Mouse (Mus musculus): ENCODE measurements at regions not wholly inside any gene's neighbourhood (a gene's known extent, or its start where the extent isn't known, plus 50 kb on each side); places are given as distances from the start of the nearest gene placed in this dataset.

DNA sequence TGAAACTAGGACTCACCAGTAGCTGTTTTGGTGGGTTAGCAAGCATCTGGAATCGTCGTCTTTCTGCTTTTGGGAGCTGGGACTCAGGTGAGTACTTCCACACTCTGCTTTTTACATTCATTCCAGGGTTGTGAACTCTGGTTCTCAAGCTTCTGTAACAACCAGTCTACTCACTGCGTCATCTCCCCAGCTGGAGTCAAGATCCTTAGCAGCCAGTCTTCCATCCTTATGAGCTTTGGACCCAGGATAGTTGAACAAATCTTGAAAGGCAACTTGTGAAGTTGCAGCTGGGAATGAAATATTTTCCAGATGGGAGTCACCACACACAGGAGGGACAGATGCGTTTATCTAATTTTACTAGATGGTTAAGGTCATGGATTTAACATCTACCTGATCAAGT is 223.5 kb upstream of the Klhl29 start:
- H3K9me3 ChIP-seq (ENCODE audit: control insufficient read depth, low read length) = no peaks in the 10 kb centered on the region
- no peak overlapping the region for H3K9ac ChIP-seq (ENCODE audit: low read length)
- H3K36me3 ChIP-seq (ENCODE audit: control insufficient read depth, insufficient read depth, low read length) = no peaks in the 10 kb centered on the region
- H3K4me1 ChIP-seq (ENCODE audit: control insufficient read depth, insufficient read depth, low read length) = no peaks in the 10 kb centered on the region
- no peaks in the 10 kb centered on the region for H3K27me3 ChIP-seq (ENCODE audit: control insufficient read depth, insufficient read depth, low read length)
- H3K27ac ChIP-seq (ENCODE audit: low read depth, low read length) = no peak overlapping the region
- no peak overlapping the region for H3K4me2 ChIP-seq (ENCODE audit: low read depth)
- DNase-seq (ENCODE audit: low spot score) (no peak), ATAC-seq (ENCODE audit: insufficient read depth, low FRiP score, low TSS enrichment) (no peak)
- WGBS = 89% methylated on average over 4 of the region's 4 CpGs
- H3K4me3 ChIP-seq (ENCODE audit: low read depth, low read length) = no peak overlapping the region

DNA sequence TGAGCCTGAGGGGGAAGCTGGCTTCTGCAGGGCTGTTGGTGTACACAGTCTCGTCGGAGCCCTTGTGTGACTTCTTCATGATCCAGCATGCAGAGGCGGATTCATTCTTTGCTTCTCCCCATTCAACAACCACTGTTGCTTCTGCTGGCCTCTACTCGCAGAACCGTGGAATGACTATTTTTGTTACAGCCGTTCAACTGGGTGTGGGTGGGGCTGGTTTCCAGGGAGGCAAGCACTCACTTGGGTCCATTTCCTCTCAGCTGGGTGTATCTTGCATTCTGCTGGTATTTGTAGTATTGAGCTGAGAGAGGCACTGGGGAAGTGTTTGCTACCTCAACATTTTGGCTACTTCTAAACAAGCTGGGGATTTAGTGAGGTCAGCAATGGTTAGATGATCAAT is 197.3 kb upstream of the Klhl29 start:
- no peaks in the 10 kb centered on the region for H3K9me3 ChIP-seq (ENCODE audit: control insufficient read depth, low read length)
- H3K27me3 ChIP-seq (ENCODE audit: control insufficient read depth, insufficient read depth, low read length) = no peaks in the 10 kb centered on the region
- no peak for DNase-seq (ENCODE audit: low spot score)
- no peak overlapping the region for H3K4me2 ChIP-seq (ENCODE audit: low read depth)
- no peak overlapping the region for H3K4me3 ChIP-seq (ENCODE audit: low read depth, low read length)
- 65% methylated on average over 6 of the region's 6 CpGs for WGBS
- no peaks in the 10 kb centered on the region for H3K4me1 ChIP-seq (ENCODE audit: control insufficient read depth, insufficient read depth, low read length)
- H3K9ac ChIP-seq (ENCODE audit: low read length) = no peak overlapping the region
- H3K36me3 ChIP-seq (ENCODE audit: control insufficient read depth, insufficient read depth, low read length) = no peaks in the 10 kb centered on the region
- no peak overlapping the region for H3K27ac ChIP-seq (ENCODE audit: low read depth, low read length)
- no peak for ATAC-seq (ENCODE audit: insufficient read depth, low FRiP score, low TSS enrichment)

DNA sequence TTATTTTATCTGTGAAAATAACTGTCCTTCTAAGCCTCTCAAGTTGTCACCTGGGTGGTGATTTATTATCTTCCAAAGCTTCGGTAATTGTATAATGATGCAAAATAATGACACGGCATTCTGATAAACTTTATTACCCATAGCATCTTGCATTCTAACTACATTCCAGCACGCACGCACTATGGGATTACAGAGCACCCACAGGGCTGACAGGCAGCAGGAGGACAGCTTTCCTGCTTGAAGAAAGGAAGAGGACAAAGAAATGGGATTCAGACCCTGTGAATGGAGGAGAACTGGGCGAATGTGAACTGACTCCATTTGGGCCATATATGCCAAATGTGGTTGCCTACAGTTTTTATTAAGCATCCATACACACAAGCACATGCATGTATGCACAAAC is 193.5 kb upstream of the Klhl29 start:
- no peak overlapping the region for H3K4me3 ChIP-seq (ENCODE audit: low read depth, low read length)
- no peak overlapping the region for H3K9ac ChIP-seq (ENCODE audit: low read length)
- WGBS = 86% methylated on average over 5 of the region's 5 CpGs
- no peaks in the 10 kb centered on the region for H3K9me3 ChIP-seq (ENCODE audit: control insufficient read depth, low read length)
- H3K27ac ChIP-seq (ENCODE audit: low read depth, low read length) = no peak overlapping the region
- no peaks in the 10 kb centered on the region for H3K4me1 ChIP-seq (ENCODE audit: control insufficient read depth, insufficient read depth, low read length)
- H3K4me2 ChIP-seq (ENCODE audit: low read depth) = no peak overlapping the region
- no peak for DNase-seq (ENCODE audit: low spot score)
- H3K27me3 ChIP-seq (ENCODE audit: control insufficient read depth, insufficient read depth, low read length) = no peaks in the 10 kb centered on the region
- no peak for ATAC-seq (ENCODE audit: insufficient read depth, low FRiP score, low TSS enrichment)
- no peaks in the 10 kb centered on the region for H3K36me3 ChIP-seq (ENCODE audit: control insufficient read depth, insufficient read depth, low read length)

DNA sequence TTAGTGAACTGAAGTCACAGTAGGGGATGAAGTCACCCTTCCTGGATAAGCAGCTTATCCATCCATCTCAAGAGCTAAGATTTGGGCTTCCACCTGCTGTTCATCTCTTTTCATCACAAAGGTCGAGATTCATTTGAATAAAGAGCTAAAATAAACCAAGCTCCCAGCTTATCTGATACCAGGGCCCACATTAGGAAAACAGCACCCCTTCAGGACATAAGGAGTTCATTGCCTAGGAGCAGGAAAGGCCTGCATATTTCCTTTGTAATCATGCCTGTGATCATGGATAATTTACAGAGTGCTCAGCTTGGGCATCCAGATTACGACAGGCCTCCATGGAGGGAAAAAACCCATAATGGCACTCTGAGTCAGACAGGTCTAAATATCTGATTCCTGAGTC is 190.7 kb upstream of the Klhl29 start:
- H3K9me3 ChIP-seq (ENCODE audit: control insufficient read depth, low read length) = no peaks in the 10 kb centered on the region
- no peaks in the 10 kb centered on the region for H3K36me3 ChIP-seq (ENCODE audit: control insufficient read depth, insufficient read depth, low read length)
- no peaks in the 10 kb centered on the region for H3K4me1 ChIP-seq (ENCODE audit: control insufficient read depth, insufficient read depth, low read length)
- H3K4me3 ChIP-seq (ENCODE audit: low read depth, low read length) = no peak overlapping the region
- no peak overlapping the region for H3K4me2 ChIP-seq (ENCODE audit: low read depth)
- H3K27ac ChIP-seq (ENCODE audit: low read depth, low read length) = no peak overlapping the region
- DNase-seq (ENCODE audit: low spot score) (no peak), ATAC-seq (ENCODE audit: insufficient read depth, low FRiP score, low TSS enrichment) (no peak)
- 27% methylated on average over 2 of the region's 2 CpGs for WGBS
- H3K9ac ChIP-seq (ENCODE audit: low read length) = no peak overlapping the region
- H3K27me3 ChIP-seq (ENCODE audit: control insufficient read depth, insufficient read depth, low read length) = no peaks in the 10 kb centered on the region

DNA sequence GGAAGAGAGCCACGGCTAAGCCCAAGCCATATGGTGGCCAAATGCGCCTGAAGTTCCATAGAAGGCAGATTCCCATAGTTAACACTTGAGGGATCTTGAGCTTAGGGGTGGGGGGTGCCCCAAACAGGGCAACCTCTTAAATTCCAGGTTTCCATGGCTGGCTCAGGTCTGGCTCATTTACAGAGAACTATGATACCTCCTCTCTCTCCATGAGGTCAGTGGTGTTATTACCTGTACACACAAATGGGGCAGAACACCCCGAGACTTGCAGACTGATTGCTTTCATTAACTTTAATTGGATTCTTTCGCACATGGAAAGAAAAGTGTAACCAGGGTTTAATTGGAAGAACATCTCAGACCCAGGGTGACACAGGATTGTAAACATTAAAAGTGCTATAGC is 177.1 kb upstream of the Klhl29 start:
- Histone ChIP-seq H3K4me1 (ENCODE audit: control insufficient read depth, insufficient read depth, low read length) (no peaks in the 10 kb centered on the region), H3K4me2 (ENCODE audit: low read depth) (no peak overlapping the region), H3K9ac (ENCODE audit: low read length) (no peak overlapping the region), H3K27me3 (ENCODE audit: control insufficient read depth, insufficient read depth, low read length) (no peaks in the 10 kb centered on the region), H3K36me3 (ENCODE audit: control insufficient read depth, insufficient read depth, low read length) (no peaks in the 10 kb centered on the region), H3K27ac (ENCODE audit: low read depth, low read length) (no peak overlapping the region), H3K9me3 (ENCODE audit: control insufficient read depth, low read length) (no peaks in the 10 kb centered on the region), H3K4me3 (ENCODE audit: low read depth, low read length) (no peak overlapping the region)
- ATAC-seq (ENCODE audit: insufficient read depth, low FRiP score, low TSS enrichment) (no peak), DNase-seq (ENCODE audit: low spot score) (no peak)
- 69% methylated on average over 4 of the region's 4 CpGs for WGBS

DNA sequence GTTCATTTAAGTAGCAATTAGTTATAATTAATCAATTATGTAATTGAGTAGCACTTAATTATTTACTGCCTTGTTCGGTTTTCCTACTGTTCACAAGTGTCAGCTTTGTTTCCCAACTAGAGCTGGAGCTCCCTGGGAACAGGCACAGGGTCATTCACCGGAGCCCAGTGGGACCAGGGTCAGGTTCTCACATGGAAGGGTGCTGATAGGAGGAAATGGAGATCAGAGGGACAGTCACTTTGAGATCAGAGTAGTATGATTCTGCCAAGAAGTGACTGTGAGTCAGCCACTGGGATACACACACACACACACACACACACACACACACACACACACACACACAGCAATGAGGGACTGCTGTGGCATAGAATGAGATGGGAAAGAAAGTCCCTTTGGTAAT is 176.4 kb upstream of the Klhl29 start:
- WGBS = 69% methylated on average over 2 of the region's 2 CpGs
- no peak for DNase-seq (ENCODE audit: low spot score)

DNA sequence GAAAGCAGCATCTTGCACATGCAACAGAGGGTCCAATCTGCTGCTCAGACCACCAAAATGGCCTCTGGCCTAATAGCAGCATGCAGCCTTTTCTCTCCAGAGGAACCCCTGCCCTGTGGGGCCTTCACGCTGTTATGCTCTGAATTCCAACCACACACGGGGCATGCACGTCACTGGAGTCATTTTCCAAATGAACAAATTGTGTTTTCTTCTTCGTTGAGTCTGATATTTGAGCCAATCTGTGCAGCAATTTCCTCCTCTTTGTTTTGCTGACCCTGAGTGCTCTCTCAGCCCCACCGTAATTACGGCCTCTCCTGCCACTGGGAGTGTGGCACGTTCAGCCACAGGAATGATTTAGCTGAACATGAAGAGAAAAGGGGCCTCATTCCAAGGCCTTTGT is 174.3 kb upstream of the Klhl29 start:
- DNase-seq (ENCODE audit: low spot score) (peak; percentile 11), ATAC-seq (ENCODE audit: insufficient read depth, low FRiP score, low TSS enrichment) (no peak)
- Histone ChIP-seq H3K4me1 (ENCODE audit: control insufficient read depth, insufficient read depth, low read length) (no peaks in the 10 kb centered on the region), H3K4me2 (ENCODE audit: low read depth) (no peak overlapping the region), H3K4me3 (ENCODE audit: low read depth, low read length) (no peak overlapping the region), H3K36me3 (ENCODE audit: control insufficient read depth, insufficient read depth, low read length) (no peaks in the 10 kb centered on the region), H3K27ac (ENCODE audit: low read depth, low read length) (no peak overlapping the region), H3K9ac (ENCODE audit: low read length) (no peak overlapping the region), H3K27me3 (ENCODE audit: control insufficient read depth, insufficient read depth, low read length) (no peaks in the 10 kb centered on the region), H3K9me3 (ENCODE audit: control insufficient read depth, low read length) (no peaks in the 10 kb centered on the region)
- WGBS = 35% methylated on average over 7 of the region's 7 CpGs

More for the DNA sequence above, 176.4 kb upstream of the Klhl29 start:
- Histone ChIP-seq H3K9me3 (ENCODE audit: control insufficient read depth, low read length) (no peaks in the 10 kb centered on the region), H3K4me2 (ENCODE audit: low read depth) (no peak overlapping the region), H3K36me3 (ENCODE audit: control insufficient read depth, insufficient read depth, low read length) (no peaks in the 10 kb centered on the region), H3K27me3 (ENCODE audit: control insufficient read depth, insufficient read depth, low read length) (no peaks in the 10 kb centered on the region), H3K9ac (ENCODE audit: low read length) (no peak overlapping the region), H3K27ac (ENCODE audit: low read depth, low read length) (no peak overlapping the region), H3K4me3 (ENCODE audit: low read depth, low read length) (no peak overlapping the region), H3K4me1 (ENCODE audit: control insufficient read depth, insufficient read depth, low read length) (no peaks in the 10 kb centered on the region)
- ATAC-seq (ENCODE audit: insufficient read depth, low FRiP score, low TSS enrichment) = no peak

DNA sequence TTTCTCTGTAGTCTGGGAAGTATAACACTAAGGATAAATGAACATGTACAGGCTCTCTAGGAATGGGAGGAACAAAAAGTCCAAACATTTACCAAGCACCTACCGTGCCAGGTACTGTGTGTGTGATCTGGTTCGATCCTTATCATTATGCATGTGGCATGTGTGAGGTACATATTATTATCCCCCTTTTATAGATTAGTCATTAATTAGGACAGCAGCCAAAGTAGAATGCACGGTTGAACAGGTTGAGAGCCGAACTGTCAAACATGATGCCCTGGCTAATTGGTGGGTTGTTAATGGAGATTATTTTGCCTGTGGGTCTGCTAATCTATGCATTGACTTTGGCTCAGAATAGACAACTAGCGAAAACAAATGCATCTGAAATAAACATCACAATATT is 172.2 kb upstream of the Klhl29 start:
- Histone ChIP-seq H3K4me2 (ENCODE audit: low read depth) (no peak overlapping the region), H3K4me3 (ENCODE audit: low read depth, low read length) (no peak overlapping the region), H3K27me3 (ENCODE audit: control insufficient read depth, insufficient read depth, low read length) (no peaks in the 10 kb centered on the region), H3K36me3 (ENCODE audit: control insufficient read depth, insufficient read depth, low read length) (no peaks in the 10 kb centered on the region), H3K9ac (ENCODE audit: low read length) (no peak overlapping the region), H3K27ac (ENCODE audit: low read depth, low read length) (no peak overlapping the region), H3K4me1 (ENCODE audit: control insufficient read depth, insufficient read depth, low read length) (no peaks in the 10 kb centered on the region), H3K9me3 (ENCODE audit: control insufficient read depth, low read length) (no peaks in the 10 kb centered on the region)
- DNase-seq (ENCODE audit: low spot score) (no peak), ATAC-seq (ENCODE audit: insufficient read depth, low FRiP score, low TSS enrichment) (no peak)
- WGBS = 89% methylated on average over 5 of the region's 5 CpGs

DNA sequence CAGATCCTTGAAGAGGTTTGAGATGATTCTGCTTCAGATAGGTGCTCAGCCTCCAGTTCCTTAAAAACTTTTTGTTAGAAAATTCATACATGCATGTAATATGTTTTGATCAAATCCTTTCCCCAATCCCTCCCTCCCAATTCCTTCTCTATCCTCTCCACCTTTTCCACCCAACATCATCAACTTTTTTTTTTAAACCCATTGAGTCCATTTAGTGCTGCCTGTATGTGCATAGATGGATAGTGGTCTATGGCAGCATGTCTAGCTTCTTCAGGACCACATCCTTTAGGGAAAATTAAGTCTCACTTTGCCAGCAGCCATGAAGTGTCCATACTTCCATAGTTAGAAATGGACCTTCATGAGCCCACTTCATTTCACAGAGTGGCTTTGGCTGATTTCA is 167.2 kb upstream of the Klhl29 start:
- H3K27ac ChIP-seq (ENCODE audit: low read depth, low read length) = no peak overlapping the region
- no peak for ATAC-seq (ENCODE audit: insufficient read depth, low FRiP score, low TSS enrichment)

More for the DNA sequence above, 167.2 kb upstream of the Klhl29 start:
- no peaks in the 10 kb centered on the region for H3K27me3 ChIP-seq (ENCODE audit: control insufficient read depth, insufficient read depth, low read length)
- H3K4me2 ChIP-seq (ENCODE audit: low read depth) = no peak overlapping the region
- H3K4me1 ChIP-seq (ENCODE audit: control insufficient read depth, insufficient read depth, low read length) = no peaks in the 10 kb centered on the region
- no peak overlapping the region for H3K9ac ChIP-seq (ENCODE audit: low read length)
- DNase-seq (ENCODE audit: low spot score) = no peak
- H3K4me3 ChIP-seq (ENCODE audit: low read depth, low read length) = no peak overlapping the region
- H3K36me3 ChIP-seq (ENCODE audit: control insufficient read depth, insufficient read depth, low read length) = no peaks in the 10 kb centered on the region
- no peaks in the 10 kb centered on the region for H3K9me3 ChIP-seq (ENCODE audit: control insufficient read depth, low read length)

Measured in neural tube, embryonic 11.5 days (tissue).